ENCODE assay signal across 8 mouse cellular contexts in the genomic region with DNA sequence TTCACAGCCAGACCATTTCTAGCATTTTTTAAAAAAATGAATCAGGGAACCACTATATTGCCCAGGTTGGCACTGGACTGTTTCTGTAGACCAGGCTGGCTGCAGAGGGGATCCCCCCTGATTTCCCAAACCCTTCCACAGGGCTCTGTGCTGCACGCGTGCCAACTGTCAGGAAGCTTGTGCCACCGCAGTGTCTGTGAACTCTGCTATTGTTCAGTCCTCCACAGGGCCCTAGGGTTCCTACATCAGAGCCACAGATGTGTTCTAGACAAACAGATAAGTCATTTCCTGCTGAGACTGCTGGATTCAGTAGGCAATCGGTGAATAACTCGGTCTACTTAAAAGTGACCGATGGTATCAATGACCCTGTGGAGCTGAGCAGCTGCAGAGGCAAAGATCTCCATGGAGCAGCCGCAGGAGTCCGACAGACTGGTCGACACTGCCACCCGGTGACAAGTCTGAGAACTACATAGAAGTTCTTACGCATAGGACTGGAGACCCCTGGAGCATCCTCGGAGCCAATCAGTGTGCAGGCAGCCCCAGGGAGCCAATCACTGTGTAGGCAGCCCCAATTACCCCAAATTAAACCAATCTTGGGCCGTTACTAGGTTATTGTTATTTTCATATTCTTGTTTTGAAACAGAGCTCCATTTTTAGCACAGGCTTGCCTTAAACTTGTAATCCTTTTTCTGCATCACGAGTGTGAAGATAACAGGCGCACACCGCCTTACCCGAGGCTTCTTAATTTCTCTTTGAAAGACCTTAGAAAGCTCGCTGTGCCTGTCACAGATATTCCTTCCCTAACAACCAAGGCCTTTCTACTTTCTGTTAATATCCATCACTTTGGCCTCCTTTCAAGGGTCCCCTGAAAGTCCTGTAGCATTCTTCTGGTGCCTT. TPM values are rescaled to one million over a fixed set of nuclear protein-coding genes. Genes with fewer than 3 reads are reported as not detected.
A peak's percentile ranks its signal among the peaks of the same experiment; 100 is the strongest.
DNase-seq lines count a peak whose midpoint lies in the region; ATAC-seq lines count a peak whose summit lies in the region.

No protein-coding gene starts in this region.

- H3K4me2 ChIP-seq in hindbrain, embryonic 15.5 days = peak overlapping the region; percentile 54

- H3K4me1 ChIP-seq in hindbrain, embryonic 15.5 days (replicated peaks) = peaks cover 12% of the 10 kb centered on the region

- WGBS in hindbrain, embryonic 15.5 days = 7% methylated on average over 18 of the region's 18 CpGs

- DNase-seq in R1 (ENCODE audit: low read depth, low spot score) = peak; percentile 89
- peak; percentile 96 to 97 for DNase-seq in cerebellum, postnatal 14 days
- DNase-seq in frontal cortex, postnatal 36 days (ENCODE audit: low spot score in 2 of 2) = peak; percentile 91 to 98
- DNase-seq in left cerebral cortex, adult 18-20 months (ENCODE audit: low spot score in 2 of 2) = peak; percentile 92 to 96
- DNase-seq in lung, postnatal 4 days = peak; percentile 82 to 90
- DNase-seq in right cerebral cortex, adult 18-20 months = peak; percentile 93
- peak; percentile 75 to 85 for DNase-seq in urinary bladder, postnatal 4 days (ENCODE audit: low spot score in 2 of 2)

- H3K27ac ChIP-seq in hindbrain, embryonic 15.5 days (replicated peaks) = peak overlapping the region; percentile 63; the same call in 1 of the 2 replicates

- H3K4me3 ChIP-seq in hindbrain, embryonic 15.5 days = peak overlapping the region; percentile 38

- peak; percentile 100 for ATAC-seq in hindbrain, embryonic 15.5 days (ENCODE audit: low FRiP score, low read depth)

- H3K9ac ChIP-seq in hindbrain, embryonic 15.5 days = peak overlapping the region; percentile 20; the same call in 1 of the 2 replicates

- H3K36me3 ChIP-seq in hindbrain, embryonic 15.5 days = no peaks in the 10 kb centered on the region

- no peaks in the 10 kb centered on the region for H3K9me3 ChIP-seq in hindbrain, embryonic 15.5 days

- H3K27me3 ChIP-seq in hindbrain, embryonic 15.5 days = peaks cover 9% of the 10 kb centered on the region

RNA-seq across cellular contexts. Expression of gene Prom2, which starts 18.1 kb away (rescaled TPM):
- polyA plus RNA-seq in hindbrain, embryonic 15.5 days (2015; fragmentation: Nextera tagmentation; extraction: Ambion mirVana) = 0.09 and 0.10 TPM in 2 replicates
- total RNA-seq in left cerebral cortex, adult 18-20 months (2021) = under 1 TPM; 0.49 to 0.53 TPM

RNA-seq across cellular contexts. Expression of gene Zfp661, which starts 27.6 kb away (rescaled TPM):
- 7.1 and 7.2 TPM in 2 replicates for polyA plus RNA-seq in hindbrain, embryonic 15.5 days (2015; fragmentation: Nextera tagmentation; extraction: Ambion mirVana)
- total RNA-seq in left cerebral cortex, adult 18-20 months (2021) = 1 to 10 TPM; 7.2 to 7.7 TPM

RNA-seq across cellular contexts. Expression of gene Mrps5, which starts 27.7 kb away (rescaled TPM):
- 130 and 142 TPM in 2 replicates for polyA plus RNA-seq in hindbrain, embryonic 15.5 days (2015; fragmentation: Nextera tagmentation; extraction: Ambion mirVana)
- total RNA-seq in left cerebral cortex, adult 18-20 months (2021) = 10 to 100 TPM; 83.1 to 91.3 TPM

RNA-seq across cellular contexts. Expression of gene Kcnip3, which starts 37.4 kb away (rescaled TPM):
- 11.0 and 13.9 TPM in 2 replicates for polyA plus RNA-seq in hindbrain, embryonic 15.5 days (2015; fragmentation: Nextera tagmentation; extraction: Ambion mirVana)
- 100 to 1,000 TPM; 114 to 130 TPM for total RNA-seq in left cerebral cortex, adult 18-20 months (2021)

Comparison
In these comparisons a context has a peak if more than half of its experiments do, and no peak if none do; other contexts are left out.
1. Peak in every context shown above with its lines: DNase-seq, ATAC-seq, H3K4me3 ChIP-seq and H3K27ac ChIP-seq.